In the genomic region with DNA sequence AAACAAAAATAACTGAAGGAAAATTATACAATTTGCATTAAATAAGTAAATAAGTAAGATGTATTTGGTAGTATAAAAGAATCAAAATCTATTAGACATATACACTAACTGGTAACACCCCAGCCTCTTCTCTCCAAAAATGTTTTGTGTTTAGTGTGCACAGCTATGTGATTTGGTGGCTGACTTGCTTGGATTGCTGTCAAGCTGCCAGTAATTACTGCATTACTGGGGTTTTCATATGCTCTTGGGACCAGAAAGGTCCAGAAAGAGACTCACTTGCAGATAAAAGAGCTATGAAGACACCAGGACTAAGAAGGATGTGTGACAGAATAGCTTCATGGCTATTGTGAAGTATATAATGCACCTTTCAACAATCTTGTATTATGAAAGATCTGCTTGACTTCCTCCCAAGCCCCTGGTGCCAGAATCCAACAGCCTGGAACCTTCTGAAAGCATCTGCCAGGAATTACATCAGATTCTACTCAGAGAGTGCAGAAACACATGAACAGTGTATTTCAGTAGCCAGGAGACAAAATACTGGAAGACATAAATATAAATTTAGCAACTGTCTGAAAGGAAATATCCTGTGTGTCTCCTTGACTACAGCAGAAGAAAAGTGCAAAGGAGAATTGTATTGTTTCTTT, we compare ENCODE assay signal across 15 mouse cellular contexts.
DNase-seq lines count a peak whose midpoint lies in the region; ATAC-seq lines count a peak whose summit lies in the region.
"Had no signal": no experiment of that assay in that cellular context is flagged by ENCODE, and none has a peak within 500 bp of the region (broad histone marks: within the 10 kb centered on the region; RNA-seq: fewer than 3 reads in every experiment).

No protein-coding gene starts in this region.

- H3K4me1 ChIP-seq in hindbrain, embryonic 16.5 days (ENCODE audit: control insufficient read depth, insufficient read depth, low read depth, low read length): no peaks in the 10 kb centered on the region
- H3K4me1 ChIP-seq in hindbrain, embryonic 12.5 days: no peaks in the 10 kb centered on the region
- H3K4me1 ChIP-seq: kidney, embryonic 15.5 days; megakaryocyte, embryonic 14.5 days had no signal

- DNase-seq in cerebellum, postnatal 10 days: peak; percentile 41 to 59
- no peak for DNase-seq in cerebellum, adult 11-12 months
- peak; percentile 15 for DNase-seq in right cerebral cortex, adult 18-20 months
- no peak for DNase-seq in right cerebral cortex, postnatal 25 days
- DNase-seq in left cerebral cortex, postnatal 25 days (ENCODE audit: low spot score in 2 of 2): peak; percentile 9 to 53
- DNase-seq in adrenal gland, adult 2 months: no peak
- DNase-seq: heart, adult 11 months; lung, embryonic 14.5 days; thymus, postnatal 36 days had no signal

- H3K4me3 ChIP-seq in hindbrain, embryonic 16.5 days (ENCODE audit: low read length): no peak overlapping the region
- no peak overlapping the region for H3K4me3 ChIP-seq in hindbrain, embryonic 12.5 days
- H3K4me3 ChIP-seq: erythroblast, embryonic 14.5 days; kidney, embryonic 15.5 days; megakaryocyte, embryonic 14.5 days; myocyte had no signal

- intact Hi-C loops in left cerebral cortex, postnatal 25 days (cut with DNase I): no loop called here

- H3K9ac ChIP-seq in hindbrain, embryonic 16.5 days (ENCODE audit: low read depth, low read length): no peak overlapping the region
- H3K9ac ChIP-seq in hindbrain, embryonic 12.5 days: no peak overlapping the region
- H3K9ac ChIP-seq: kidney, embryonic 15.5 days; lung, embryonic 14.5 days had no signal

- no peak overlapping the region for H3K27ac ChIP-seq in hindbrain, embryonic 16.5 days (ENCODE audit: low read depth, low read length)
- no peak overlapping the region for H3K27ac ChIP-seq in hindbrain, embryonic 12.5 days
- H3K27ac ChIP-seq: kidney, embryonic 15.5 days had no signal

- no peaks in the 10 kb centered on the region for H3K27me3 ChIP-seq in hindbrain, embryonic 16.5 days (replicated peaks; ENCODE audit: control insufficient read depth, insufficient read depth, low read length)
- no peaks in the 10 kb centered on the region for H3K27me3 ChIP-seq in hindbrain, embryonic 12.5 days
- H3K27me3 ChIP-seq: kidney, embryonic 15.5 days; megakaryocyte, embryonic 14.5 days had no signal

- peak; percentile 61; the same call in 1 of the 2 replicates for ATAC-seq in hindbrain, embryonic 16.5 days
- no peak for ATAC-seq in hindbrain, embryonic 12.5 days (ENCODE audit: low FRiP score)

- H3K9me3 ChIP-seq in hindbrain, embryonic 16.5 days (ENCODE audit: control insufficient read depth, low read length): no peaks in the 10 kb centered on the region
- H3K9me3 ChIP-seq in hindbrain, embryonic 12.5 days (replicated peaks): no peaks in the 10 kb centered on the region
- H3K9me3 ChIP-seq: kidney, embryonic 15.5 days; megakaryocyte, embryonic 14.5 days had no signal

- H3K4me2 ChIP-seq in hindbrain, embryonic 16.5 days (ENCODE audit: low read length): no peak overlapping the region
- H3K4me2 ChIP-seq in hindbrain, embryonic 12.5 days (replicated peaks): no peak overlapping the region
- H3K4me2 ChIP-seq: kidney, embryonic 15.5 days; lung, embryonic 14.5 days had no signal

- no peaks in the 10 kb centered on the region for H3K36me3 ChIP-seq in hindbrain, embryonic 16.5 days (ENCODE audit: control insufficient read depth, insufficient read depth, low read length)
- H3K36me3 ChIP-seq in hindbrain, embryonic 12.5 days: no peaks in the 10 kb centered on the region
- H3K36me3 ChIP-seq: kidney, embryonic 15.5 days had no signal

Comparison
In these comparisons a context has a peak if more than half of its experiments do, and no peak if none do; other contexts are left out.
1. DNase-seq: peak in cerebellum, postnatal 10 days (2 of 2), right cerebral cortex, adult 18-20 months (single experiment) and left cerebral cortex, postnatal 25 days (2 of 2); none in cerebellum, adult 11-12 months (single experiment), right cerebral cortex, postnatal 25 days (single experiment) and adrenal gland, adult 2 months (single experiment).